Mouse (Mus musculus) embryo, embryonic 10 days (tissue): Measurements from ENCODE around the gene Pak2.
"Not testable (repeated sequence)": the region's sequence is repeated elsewhere in the genome, so short reads cannot be mapped to it uniquely, and the experiment has no call there.

Experiments used
- DNase-seq: peaks from one replicate; pipeline ENCODE4 v3.0.0-alpha.2; 2015; ENCODE audit warnings: low spot score

Gene Pak2

GRCm38 (mm10) chr16:32091466-32091865 lies 12.3 kb upstream of the Pak2 start:
- DNase-seq, result no peak

GRCm38 (mm10) chr16:32087629-32088443 lies 8.7 kb upstream of the Pak2 start:
- no peak for DNase-seq

GRCm38 (mm10) chr16:32078408-32078990 lies 643 bp downstream of the Pak2 start:
- peak; percentile 64 for DNase-seq

GRCm38 (mm10) chr16:32077648-32078407 lies 1.3 kb downstream of the Pak2 start:
- peak; percentile 11 for DNase-seq

GRCm38 (mm10) chr16:32076406-32076805 lies 2.7 kb downstream of the Pak2 start:
- no peak for DNase-seq

- no peak for DNase-seq
These were observed 3.4 kb downstream of the Pak2 start for GRCm38 (mm10) chr16:32075762-32076161.

GRCm38 (mm10) chr16:32070070-32070469 lies 9.1 kb downstream of the Pak2 start:
- not testable (repeated sequence) for DNase-seq

GRCm38 (mm10) chr16:32068389-32069300 lies 10.5 kb downstream of the Pak2 start:
- no peak for DNase-seq

GRCm38 (mm10) chr16:32066899-32067298 lies 12.2 kb downstream of the Pak2 start:
- DNase-seq, result no peak

GRCm38 (mm10) chr16:32063900-32064299 lies 15.2 kb downstream of the Pak2 start:
- DNase-seq, result no peak

- no peak for DNase-seq
These were observed 16.9 kb downstream of the Pak2 start for GRCm38 (mm10) chr16:32062226-32062625.

GRCm38 (mm10) chr16:32059840-32060523 lies 19.2 kb downstream of the Pak2 start:
- DNase-seq, result no peak

- DNase-seq, result no peak
These were observed 20.3 kb downstream of the Pak2 start for GRCm38 (mm10) chr16:32058817-32059216.

GRCm38 (mm10) chr16:32042367-32042766 lies 36.8 kb downstream of the Pak2 start:
- no peak for DNase-seq

GRCm38 (mm10) chr16:32019678-32020077 lies 59.5 kb downstream of the Pak2 start:
- DNase-seq, result no peak

- DNase-seq, result no peak
These were observed 68.8 kb downstream of the Pak2 start for GRCm38 (mm10) chr16:32010330-32010729.

- no peak for DNase-seq
These were observed 69.2 kb downstream of the Pak2 start for GRCm38 (mm10) chr16:32009913-32010312.

GRCm38 (mm10) chr16:32008529-32009293 lies 70.4 kb downstream of the Pak2 start:
- no peak for DNase-seq

GRCm38 (mm10) chr16:32004731-32005130 lies 74.4 kb downstream of the Pak2 start:
- no peak for DNase-seq
